Mouse (Mus musculus) MEL (cell line): ENCODE measurements around the gene Adamtsl2. TPM values are rescaled to one million over a fixed set of nuclear protein-coding genes. Genes with fewer than 3 reads are reported as not detected.

Experiments
- DNase-seq: peaks from one replicate; pipeline ENCODE4 v3.0.0; 2011; ENCODE audit warnings: low read depth, low spot score
- H3K27ac ChIP-seq: 2 replicates; pipeline ENCODE4 v1.5.1; 2012; ENCODE audit warnings: low read depth, mild to moderate bottlenecking, control low read depth, low read length, moderate library complexity; ENCODE audit not compliant: control insufficient read depth
- H3K27me3 ChIP-seq, 2 experiments: fragments of 150-350 bp in 1 of 2; sonication (generic) in 1 of 2; 2 replicates each; pipeline ENCODE4 v1.6.1; 2012; ENCODE audit warnings: low read length in 2 of 2, mild to moderate bottlenecking in 2 of 2, improper control_type of control experiment in 1 of 2, moderate library complexity in 1 of 2; ENCODE audit not compliant: insufficient read depth in 2 of 2, control insufficient read depth in 1 of 2
- H3K36me3 ChIP-seq, 2 experiments: 2 replicates each; pipeline ENCODE4 v1.6.1; 2012 to 2014; ENCODE audit warnings: low read length in 2 of 2, improper control_type of control experiment in 1 of 2, inconsistent platforms in 1 of 2, mild to moderate bottlenecking in 1 of 2; ENCODE audit not compliant: insufficient read depth in 2 of 2, control insufficient read depth in 1 of 2
- H3K4me1 ChIP-seq, 2 experiments: fragments of 150-350 bp in 1 of 2; sonication (generic) in 1 of 2; 2 replicates each; pipeline ENCODE4 v1.6.1; 2012; ENCODE audit warnings: low read length in 2 of 2, improper control_type of control experiment in 1 of 2, mild to moderate bottlenecking in 1 of 2; ENCODE audit not compliant: insufficient read depth in 2 of 2, control insufficient read depth in 1 of 2
- H3K4me3 ChIP-seq, 2 experiments: fragments of 150-350 bp in 1 of 2; sonication (generic) in 1 of 2; 2 replicates each; pipeline ENCODE4 v1.5.1; 2012; ENCODE audit warnings: low read depth in 2 of 2, low read length in 2 of 2, mild to moderate bottlenecking in 2 of 2, moderate library complexity in 2 of 2, control low read depth in 1 of 2, improper control_type of control experiment in 1 of 2; ENCODE audit not compliant: control insufficient read depth in 1 of 2, insufficient read depth in 1 of 2
- H3K79me2 ChIP-seq: 2 replicates; pipeline ENCODE4 v1.6.1; 2012; ENCODE audit warnings: mild to moderate bottlenecking, low read length, moderate library complexity; ENCODE audit not compliant: control insufficient read depth, poor library complexity, insufficient read depth
- H3K9ac ChIP-seq: 2 replicates; pipeline ENCODE4 v1.6.1; 2012; ENCODE audit warnings: low read depth, mild to moderate bottlenecking, control low read depth, low read length, moderate library complexity; ENCODE audit not compliant: control insufficient read depth, poor library complexity, severe bottlenecking
- H3K9me3 ChIP-seq: fragments of 150-350 bp; sonication (generic); replicated peaks from 2 replicates; pipeline ENCODE4 v1.6.1; 2012; ENCODE audit warnings: mild to moderate bottlenecking, low read length, improper control_type of control experiment, moderate library complexity; ENCODE audit not compliant: insufficient read depth
- BHLHE40 ChIP-seq: IDR thresholded peaks from 2 replicates; pipeline ENCODE4 v1.6.1; 2012; ENCODE audit warnings: low read depth, mild to moderate bottlenecking, inconsistent platforms, low read length, improper control_type of control experiment, borderline replicate concordance
- CHD1 ChIP-seq: IDR thresholded peaks from 2 replicates; pipeline ENCODE4 v1.6.1; 2012; ENCODE audit warnings: low read depth, mild to moderate bottlenecking, inconsistent platforms, low read length, improper control_type of control experiment
- CHD2 ChIP-seq: IDR thresholded peaks from 2 replicates; pipeline ENCODE4 v1.6.1; 2011; ENCODE audit warnings: low read length, improper control_type of control experiment
- E2F4 ChIP-seq: IDR thresholded peaks from 2 replicates; pipeline ENCODE4 v1.6.1; 2011; ENCODE audit warnings: low read depth, low read length, improper control_type of control experiment, borderline replicate concordance
- EP300 ChIP-seq, 2 experiments: IDR thresholded peaks; 2 replicates each; pipeline ENCODE4 v1.6.1; 2011; ENCODE audit warnings: improper control_type of control experiment in 2 of 2, low read length in 2 of 2, low read depth in 1 of 2, mild to moderate bottlenecking in 1 of 2
- GATA1 ChIP-seq: IDR thresholded peaks from 2 replicates; pipeline ENCODE4 v1.6.1; 2011; ENCODE audit warnings: low read depth, low read length, improper control_type of control experiment
- JUND ChIP-seq: IDR thresholded peaks from 2 replicates; pipeline ENCODE4 v1.6.1; 2011; ENCODE audit warnings: low read depth, mild to moderate bottlenecking, improper control_type of control experiment, low read length
- MAFK ChIP-seq: IDR thresholded peaks from 2 replicates; pipeline ENCODE4 v1.6.1; 2011; ENCODE audit warnings: low read depth, mild to moderate bottlenecking, low read length, improper control_type of control experiment, borderline replicate concordance
- MAZ ChIP-seq: IDR thresholded peaks from 2 replicates; pipeline ENCODE4 v1.6.1; 2012; ENCODE audit warnings: low read depth, mild to moderate bottlenecking, inconsistent platforms, low read length, improper control_type of control experiment
- NELFE ChIP-seq: IDR thresholded peaks from 2 replicates; pipeline ENCODE4 v1.6.1; 2011; ENCODE audit warnings: low read depth, low read length, improper control_type of control experiment
- POLR2A ChIP-seq, 2 experiments: IDR thresholded peaks; 2 replicates each; pipeline ENCODE4 v1.6.1; 2011 to 2012; ENCODE audit warnings: low read length in 2 of 2, mild to moderate bottlenecking in 2 of 2, control low read depth in 1 of 2, improper control_type of control experiment in 1 of 2, low read depth in 1 of 2, moderate library complexity in 1 of 2; ENCODE audit not compliant: control insufficient read depth in 1 of 2, insufficient read depth in 1 of 2, poor library complexity in 1 of 2
- POLR2AphosphoS2 ChIP-seq: IDR thresholded peaks from 2 replicates; pipeline ENCODE4 v1.6.1; 2011; ENCODE audit warnings: low read length, improper control_type of control experiment
- RCOR1 ChIP-seq: IDR thresholded peaks from 2 replicates; pipeline ENCODE4 v1.6.1; 2012; ENCODE audit warnings: low read depth, mild to moderate bottlenecking, inconsistent platforms, low read length, improper control_type of control experiment
- SMC3 ChIP-seq: IDR thresholded peaks from 2 replicates; pipeline ENCODE4 v1.6.1; 2011; ENCODE audit warnings: low read depth, low read length, improper control_type of control experiment
- TAL1 ChIP-seq: IDR thresholded peaks from 2 replicates; pipeline ENCODE4 v1.6.1; 2012; ENCODE audit warnings: mild to moderate bottlenecking, inconsistent platforms, low read length, moderate library complexity, mixed read lengths
- TBP ChIP-seq: IDR thresholded peaks from 2 replicates; pipeline ENCODE4 v1.8.0; 2011; ENCODE audit warnings: low read depth, low read length, improper control_type of control experiment
- TCF12 ChIP-seq: IDR thresholded peaks from 2 replicates; pipeline ENCODE4 v1.6.1; 2014; ENCODE audit warnings: low read depth, mild to moderate bottlenecking, inconsistent platforms, low read length, improper control_type of control experiment, moderate library complexity
- USF1 ChIP-seq: IDR thresholded peaks from 2 replicates; pipeline ENCODE4 v1.6.1; 2014; ENCODE audit warnings: low read depth, mild to moderate bottlenecking, inconsistent platforms, low read length, improper control_type of control experiment, moderate library complexity
- ZC3H11A ChIP-seq: IDR thresholded peaks from 2 replicates; pipeline ENCODE4 v1.6.1; 2012; ENCODE audit warnings: low read depth, mild to moderate bottlenecking, inconsistent platforms, low read length, improper control_type of control experiment
- ZKSCAN1 ChIP-seq: IDR thresholded peaks from 2 replicates; pipeline ENCODE4 v1.6.1; 2012; ENCODE audit warnings: low read depth, mild to moderate bottlenecking, inconsistent platforms, low read length, improper control_type of control experiment, moderate library complexity
- polyA plus RNA-seq, 2 experiments: library from polyadenylated mRNA; stranded (reverse) in 1 of 2; unstranded in 1 of 2; fragments of >175 nt in 1 of 2; fragments of >200 nt in 1 of 2; gene quantifications; 2 replicates each; pipeline versions ENCODE4 v1.2.1 to v1.2.4; 2012; ENCODE audit warnings: low replicate concordance in 2 of 2, low read depth in 1 of 2; ENCODE audit not compliant: insufficient read length in 2 of 2, insufficient read depth in 1 of 2, missing spikeins in 1 of 2
- total RNA-seq: library from RNA; depleted of rRNA; stranded (reverse); fragments of 300-350 nt; gene quantifications from 2 replicates; pipeline ENCODE4 v1.2.3, GENCODE M21; 2012

Adamtsl2 gene
- total and polyA plus RNA-seq, 3 experiments = not detected

DNA sequence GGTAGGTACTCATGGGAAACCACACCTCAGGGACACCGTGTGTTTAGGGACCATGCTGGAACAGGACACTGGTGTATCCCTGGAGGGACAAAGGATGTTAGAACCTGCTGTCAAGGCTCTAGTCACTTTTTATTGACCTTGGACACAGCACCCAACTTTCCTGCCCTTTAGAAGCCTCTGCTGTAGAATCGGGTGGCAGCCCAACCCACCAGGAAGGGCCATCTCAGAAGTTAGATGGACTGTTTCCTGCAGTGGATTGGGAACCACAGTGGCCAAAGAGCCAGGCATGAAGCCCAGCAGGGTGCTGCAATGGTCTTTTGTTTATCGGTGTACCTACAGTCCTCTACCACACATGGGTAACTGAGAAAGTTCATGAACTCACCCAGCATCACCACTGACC lies 34.5 kb upstream of the Adamtsl2 start:
- no peak overlapping the region for H3K27ac ChIP-seq
- peaks cover 9 to 21% of the 10 kb centered on the region in 2 experiments for H3K27me3 ChIP-seq
- H3K79me2 ChIP-seq = no peaks in the 10 kb centered on the region
- no peaks in the 10 kb centered on the region for H3K9me3 ChIP-seq
- no peaks in the 10 kb centered on the region for H3K36me3 ChIP-seq
- no peak for DNase-seq
- no peak overlapping the region for H3K9ac ChIP-seq
- H3K4me1 ChIP-seq = no peaks in the 10 kb centered on the region
- no peak for TF ChIP-seq POLR2AphosphoS2
- TF ChIP-seq ZKSCAN1 = no peak
- no peak for TF ChIP-seq MAFK
- TF ChIP-seq JUND = no peak
- no peak for TF ChIP-seq RCOR1
- TF ChIP-seq MAZ = no peak
- TF ChIP-seq CHD2 = no peak
- TF ChIP-seq BHLHE40 = no peak
- TF ChIP-seq CHD1 = no peak
- no peak for TF ChIP-seq NELFE
- H3K4me3 ChIP-seq = no peak overlapping the region

DNA sequence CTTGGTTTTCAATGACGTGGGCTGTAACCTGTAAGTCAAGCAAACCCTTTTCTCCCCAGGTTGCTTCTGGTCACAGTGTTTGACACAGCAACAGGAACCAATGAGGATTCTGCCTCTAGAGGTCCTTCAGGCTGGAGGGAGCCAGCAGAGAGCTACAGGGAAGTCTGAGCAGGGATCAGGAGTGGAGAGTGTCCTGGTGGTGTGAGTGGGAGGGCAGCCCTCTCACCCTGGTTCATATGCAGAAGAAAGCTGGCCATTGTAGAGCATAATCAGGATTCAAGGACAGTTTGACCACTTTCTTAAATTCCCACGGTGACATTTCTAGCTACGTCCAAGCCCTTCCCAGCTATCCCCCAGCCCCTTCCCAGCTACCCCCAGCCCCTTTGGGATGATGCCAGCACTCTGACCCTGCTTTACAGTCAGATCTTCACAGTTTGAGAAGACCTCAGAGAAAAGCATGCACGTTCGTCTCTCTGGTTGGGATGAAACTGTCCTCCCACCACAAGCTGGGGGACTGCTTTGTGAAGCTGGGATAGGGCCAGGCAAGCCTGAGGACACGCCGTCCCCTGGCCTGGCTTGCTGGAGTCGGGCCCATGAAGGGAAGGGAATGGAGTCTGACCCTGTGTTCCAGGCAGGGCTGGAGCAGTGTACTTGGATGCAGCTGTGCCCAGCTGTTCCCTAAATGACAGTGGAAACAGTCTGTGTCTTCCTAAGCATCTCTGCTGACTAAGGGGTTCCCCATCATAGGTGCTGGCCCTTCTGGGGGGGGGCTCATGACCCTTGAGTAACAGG lies 33.0 kb upstream of the Adamtsl2 start:
- H3K9me3 ChIP-seq = no peaks in the 10 kb centered on the region
- TF ChIP-seq USF1 = no peak
- TF ChIP-seq MAFK = no peak
- no peak for TF ChIP-seq GATA1
- TF ChIP-seq E2F4 = no peak
- no peak for TF ChIP-seq POLR2AphosphoS2
- TF ChIP-seq ZC3H11A = no peak
- TF ChIP-seq TCF12 = no peak
- no peak for TF ChIP-seq TBP
- TF ChIP-seq RCOR1 = no peak
- no peak for TF ChIP-seq EP300 (IDR thresholded peaks at IDR 0.05; ENCODE audit: low read depth in 1 of 2, low read length in 2 of 2)
- no peak for TF ChIP-seq MAZ
- no peak for TF ChIP-seq BHLHE40
- TF ChIP-seq JUND = no peak
- no peak for TF ChIP-seq TAL1
- no peak for TF ChIP-seq POLR2A (IDR thresholded peaks at IDR 0.05; ENCODE audit: control insufficient read depth in 1 of 2, insufficient read depth in 1 of 2, low read depth in 1 of 2, low read length in 2 of 2, poor library complexity in 1 of 2)
- TF ChIP-seq SMC3 = no peak
- TF ChIP-seq, all 39 proteins: peak for 0
- no peak for DNase-seq
- Histone ChIP-seq H3K36me3 (no peaks in the 10 kb centered on the region), H3K9ac (no peak overlapping the region), H3K4me3 (no peak overlapping the region), H3K79me2 (no peaks in the 10 kb centered on the region), H3K4me1 (no peaks in the 10 kb centered on the region), H3K27me3 (peaks cover 12 to 21% of the 10 kb centered on the region in 2 experiments), H3K27ac (no peak overlapping the region)
